Mouse (Mus musculus) gastrocnemius, postnatal 25 days (tissue): ENCODE data around the gene Os9. TPM values are rescaled to one million over a fixed set of nuclear protein-coding genes. Genes with fewer than 3 reads are reported as not detected.
A peak's percentile ranks its signal among the peaks of the same experiment; 100 is the strongest.
"Not testable (repeated sequence)": the region's sequence is repeated elsewhere in the genome, so short reads cannot be mapped to it uniquely, and the experiment has no call there.

ENCODE experiments used
- DNase-seq: peaks from one replicate; pipeline ENCODE4 v3.0.0; 2022
- long read RNA-seq, 2 experiments: library from polyadenylated mRNA; stranded (forward); transcript quantifications; one replicate each; pipeline ENCODE4 v2.0.0; 2021
- total RNA-seq, 2 experiments: library from RNA; stranded (reverse); gene quantifications; 1 replicate in 1 of 2; 2 replicates in 1 of 2; pipeline ENCODE4 v1.2.3; 2021

Os9 gene
- 10 to 100 TPM; 11.3 to 13.9 TPM for total RNA-seq
- long read RNA-seq, experiment 1, partial matches to known transcripts: 4 of 6 reads
- long read RNA-seq, experiment 1, other reads (novel, unspliced or antisense): 0 of 6 reads
- long read RNA-seq, experiment 2, transcript Os9-201 (14 exons, 2,458 nt): major isoform, 7 of 19 reads
- long read RNA-seq, experiment 2, partial matches to known transcripts: 8 of 19 reads
- long read RNA-seq, experiment 2, other reads (novel, unspliced or antisense): 0 of 19 reads

- DNase-seq: peak; percentile 95
Measured at GRCm38 (mm10) chr10:127121066-127121477, at the start of gene Os9. Os9 (minus strand) TSS chr10:127121131.

- no peak for DNase-seq
Measured at GRCm38 (mm10) chr10:127170002-127170401, 49.1 kb upstream of the Os9 start.

GRCm38 (mm10) chr10:127167614-127168192 lies 46.8 kb upstream of the Os9 start:
- DNase-seq: no peak

- no peak for DNase-seq
Measured at GRCm38 (mm10) chr10:127166771-127167613, 46.1 kb upstream of the Os9 start.

GRCm38 (mm10) chr10:127166404-127166715 lies 45.4 kb upstream of the Os9 start:
- no peak for DNase-seq

GRCm38 (mm10) chr10:127165654-127166403 lies 44.9 kb upstream of the Os9 start:
- no peak for DNase-seq

- no peak for DNase-seq
Measured at GRCm38 (mm10) chr10:127165354-127165653, 44.4 kb upstream of the Os9 start.

- peak; percentile 66 for DNase-seq
Measured at GRCm38 (mm10) chr10:127164631-127165353, 43.9 kb upstream of the Os9 start, which contains the start of gene B4galnt1. B4galnt1 (plus strand) TSS chr10:127165225.

- no peak for DNase-seq
Measured at GRCm38 (mm10) chr10:127164190-127164589, 43.3 kb upstream of the Os9 start.

- DNase-seq: not testable (repeated sequence)
Measured at GRCm38 (mm10) chr10:127162771-127163261, 41.9 kb upstream of the Os9 start.

- no peak for DNase-seq
Measured at GRCm38 (mm10) chr10:127160728-127161127, 39.8 kb upstream of the Os9 start.

GRCm38 (mm10) chr10:127160081-127160480 lies 39.1 kb upstream of the Os9 start:
- DNase-seq: no peak

GRCm38 (mm10) chr10:127158471-127158870 lies 37.5 kb upstream of the Os9 start:
- DNase-seq: no peak

- DNase-seq: no peak
Measured at GRCm38 (mm10) chr10:127156511-127156910, 35.6 kb upstream of the Os9 start.

- no peak for DNase-seq
Measured at GRCm38 (mm10) chr10:127156089-127156488, 35.2 kb upstream of the Os9 start.

GRCm38 (mm10) chr10:127154652-127155051 lies 33.7 kb upstream of the Os9 start:
- no peak for DNase-seq

- DNase-seq: no peak
Measured at GRCm38 (mm10) chr10:127154241-127154640, 33.3 kb upstream of the Os9 start.

- DNase-seq: no peak
Measured at GRCm38 (mm10) chr10:127153323-127153722, 32.4 kb upstream of the Os9 start.

- DNase-seq: not testable (repeated sequence)
Measured at GRCm38 (mm10) chr10:127152556-127152955, 31.6 kb upstream of the Os9 start.

GRCm38 (mm10) chr10:127151233-127151632 lies 30.3 kb upstream of the Os9 start:
- not testable (repeated sequence) for DNase-seq

GRCm38 (mm10) chr10:127150471-127150872 lies 29.5 kb upstream of the Os9 start:
- DNase-seq: no peak

- DNase-seq: no peak
Measured at GRCm38 (mm10) chr10:127147135-127147534, 26.2 kb upstream of the Os9 start.
